Mouse (Mus musculus) forebrain, embryonic 11.5 days (tissue): Measurements from ENCODE around the gene Adk. TPM values are rescaled to one million over a fixed set of nuclear protein-coding genes. Genes with fewer than 3 reads are reported as not detected.

Experiments
- ATAC-seq: fragments of 200-750 bp; cut with Nextera tagmentation; replicated peaks from 2 replicates; pipeline ENCODE4 v1.8.0; 2017; ENCODE audit warnings: moderate TSS enrichment; ENCODE audit not compliant: low FRiP score
- DNase-seq: peaks from one replicate; pipeline ENCODE4 v3.0.0-alpha.2; 2017; ENCODE audit warnings: low spot score
- H3K27ac ChIP-seq: fragments of 300-500 bp; sonication (generic); 2 replicates; pipeline ENCODE4 v1.5.1; 2014; ENCODE audit warnings: low read depth, low read length
- H3K27me3 ChIP-seq: fragments of 300-500 bp; sonication (generic); 2 replicates; pipeline ENCODE4 v1.6.1; 2014; ENCODE audit warnings: mild to moderate bottlenecking, low read length, mixed read lengths; ENCODE audit not compliant: control insufficient read depth, insufficient read depth
- H3K36me3 ChIP-seq: fragments of 300-500 bp; sonication (generic); 2 replicates; pipeline ENCODE4 v1.6.1; 2014; ENCODE audit warnings: mild to moderate bottlenecking, low read length, moderate library complexity, mixed read lengths; ENCODE audit not compliant: control insufficient read depth, insufficient read depth
- H3K4me1 ChIP-seq: fragments of 300-500 bp; sonication (generic); replicated peaks from 2 replicates; pipeline ENCODE4 v1.6.1; 2014; ENCODE audit warnings: low read length, mixed read lengths; ENCODE audit not compliant: control insufficient read depth, insufficient read depth
- H3K4me2 ChIP-seq: fragments of 300-500 bp; sonication (generic); 2 replicates; pipeline ENCODE4 v1.6.1; 2014; ENCODE audit warnings: low read depth, mild to moderate bottlenecking, low read length, moderate library complexity, mixed read lengths; ENCODE audit not compliant: severe bottlenecking
- H3K4me3 ChIP-seq: fragments of 300-500 bp; sonication (generic); 2 replicates; pipeline ENCODE4 v1.5.1; 2014; ENCODE audit warnings: low read depth, low read length
- H3K9ac ChIP-seq: fragments of 300-500 bp; sonication (generic); 2 replicates; pipeline ENCODE4 v1.6.1; 2014; ENCODE audit warnings: low read length
- H3K9me3 ChIP-seq: fragments of 300-500 bp; sonication (generic); 2 replicates; pipeline ENCODE4 v1.6.1; 2016; ENCODE audit warnings: low read length, mixed read lengths; ENCODE audit not compliant: control insufficient read depth
- WGBS: fragments of 180-500 bp; shearing (Covaris S2); extraction: QIAGEN DNeasy Blood & Tissue Kit; methylation state at CpG from one replicate; pipeline ENCODE4 v1.1.7; 2014; 5-methylcytosine and 5-hydroxymethylcytosine counted together
- polyA plus RNA-seq: library from polyadenylated mRNA; unstranded; fragments of >200 nt; fragmentation: Nextera tagmentation; extraction: Ambion mirVana; gene quantifications from 2 replicates; pipeline ENCODE4 v1.2.1, GENCODE M21; 2014

Adk gene
- polyA plus RNA-seq, 1 experiment from 2014 or later, result 138 TPM

DNA sequence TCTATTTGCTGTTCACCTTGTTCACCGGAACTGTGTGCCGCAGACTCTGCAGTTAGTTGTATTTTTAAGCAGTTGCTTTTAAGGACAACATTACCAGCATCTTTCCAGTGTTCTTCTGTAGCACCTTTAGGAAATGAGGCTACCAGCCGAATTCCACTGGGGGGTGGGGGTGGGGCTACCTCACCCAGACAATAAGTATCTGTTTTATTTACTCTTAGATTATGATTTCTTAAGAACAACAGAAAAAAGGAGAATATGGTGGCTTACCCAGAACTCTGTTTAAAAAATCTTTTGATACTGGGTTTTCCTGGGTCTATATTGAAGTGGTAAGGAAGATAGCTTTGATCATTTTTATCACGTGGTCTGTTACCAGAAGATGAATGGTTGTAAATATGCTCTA is 18.1 kb upstream of the Adk start:
- Histone ChIP-seq H3K4me1 (no peaks in the 10 kb centered on the region), H3K4me2 (no peak overlapping the region), H3K9ac (no peak overlapping the region), H3K36me3 (no peaks in the 10 kb centered on the region; the same call in 1 of the 2 replicates), H3K27me3 (no peaks in the 10 kb centered on the region), H3K27ac (no peak overlapping the region), H3K4me3 (no peak overlapping the region), H3K9me3 (no peaks in the 10 kb centered on the region)
- no peak for DNase-seq
- ATAC-seq, result no peak
- 93% methylated on average over 4 of the region's 4 CpGs for WGBS

DNA sequence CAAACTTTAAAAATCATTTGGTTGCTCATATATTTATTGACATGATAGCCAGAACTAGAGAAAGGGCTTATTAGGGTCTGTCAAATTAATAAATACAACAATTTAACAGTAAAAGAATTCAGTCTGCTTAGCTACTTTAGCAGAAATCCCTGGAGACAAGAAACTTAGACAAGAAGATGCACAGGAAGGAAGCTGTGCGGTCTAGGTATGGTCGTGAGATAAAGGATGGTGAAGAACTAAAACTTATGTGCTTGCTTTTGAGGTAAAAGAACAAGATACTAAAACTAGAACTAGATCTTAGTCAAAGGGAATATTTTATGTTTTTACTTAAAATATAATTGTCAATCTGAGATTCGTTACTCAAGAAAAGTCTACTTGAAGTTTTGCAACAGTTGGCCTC is 17.6 kb upstream of the Adk start:
- H3K27ac ChIP-seq, result no peak overlapping the region
- WGBS, result 94% methylated on average over 3 of the region's 3 CpGs
- no peaks in the 10 kb centered on the region for H3K9me3 ChIP-seq
- H3K4me3 ChIP-seq, result no peak overlapping the region
- no peaks in the 10 kb centered on the region for H3K4me1 ChIP-seq
- DNase-seq, result no peak
- H3K27me3 ChIP-seq, result no peaks in the 10 kb centered on the region
- no peak overlapping the region for H3K4me2 ChIP-seq
- H3K36me3 ChIP-seq, result no peaks in the 10 kb centered on the region; the same call in 1 of the 2 replicates
- no peak overlapping the region for H3K9ac ChIP-seq
- no peak for ATAC-seq

DNA sequence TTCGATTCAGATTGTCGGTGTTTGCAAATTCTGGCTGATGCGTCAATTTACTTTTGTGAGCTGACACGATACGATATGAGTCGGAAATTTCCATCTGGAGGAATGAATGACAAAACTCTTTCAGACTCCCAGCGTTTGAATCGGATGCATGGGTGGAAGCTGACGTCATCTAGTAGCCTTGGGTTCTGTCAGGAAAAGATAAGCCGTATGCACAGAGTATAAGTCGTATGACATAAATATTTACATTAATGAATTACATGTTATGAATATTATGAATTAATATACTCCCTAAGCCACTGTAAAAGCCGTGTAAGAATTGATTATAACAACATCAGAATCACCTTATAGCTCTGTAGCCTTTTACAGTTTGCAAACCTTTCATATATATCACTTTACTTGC is 13.3 kb upstream of the Adk start:
- no peak for DNase-seq
- H3K27ac ChIP-seq, result no peak overlapping the region
- H3K4me1 ChIP-seq, result no peaks in the 10 kb centered on the region
- WGBS, result 93% methylated on average over 12 of the region's 12 CpGs
- no peak for ATAC-seq
- no peaks in the 10 kb centered on the region for H3K9me3 ChIP-seq
- no peaks in the 10 kb centered on the region; the same call in 1 of the 2 replicates for H3K36me3 ChIP-seq
- no peak overlapping the region for H3K4me3 ChIP-seq
- H3K4me2 ChIP-seq, result no peak overlapping the region
- no peaks in the 10 kb centered on the region for H3K27me3 ChIP-seq
- H3K9ac ChIP-seq, result no peak overlapping the region

DNA sequence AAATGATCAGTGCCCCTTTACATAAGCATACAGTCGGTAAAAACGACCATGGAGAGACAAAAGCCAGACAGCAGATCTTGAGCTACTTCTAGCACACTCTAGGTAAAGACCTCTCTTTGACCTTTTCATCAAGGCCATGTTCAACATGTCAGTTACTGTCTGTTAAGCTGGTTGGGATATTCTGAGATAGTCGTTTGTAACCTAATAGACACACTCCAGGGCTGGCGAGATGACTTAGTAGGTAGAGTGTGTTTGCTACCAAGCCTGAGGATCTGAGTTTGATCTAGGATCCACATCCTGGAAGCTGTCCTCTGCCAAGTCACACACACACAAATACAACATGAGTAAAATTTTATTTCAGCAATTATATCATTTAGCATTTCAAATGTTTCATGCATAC is 12.8 kb upstream of the Adk start:
- DNase-seq (no peak), ATAC-seq (no peak)
- 89% methylated on average over 4 of the region's 4 CpGs for WGBS
- no peaks in the 10 kb centered on the region for H3K9me3 ChIP-seq
- H3K36me3 ChIP-seq, result no peaks in the 10 kb centered on the region
- no peaks in the 10 kb centered on the region for H3K4me1 ChIP-seq
- no peak overlapping the region for H3K4me3 ChIP-seq
- no peak overlapping the region for H3K4me2 ChIP-seq
- H3K27ac ChIP-seq, result no peak overlapping the region
- no peak overlapping the region for H3K9ac ChIP-seq
- H3K27me3 ChIP-seq, result no peaks in the 10 kb centered on the region

DNA sequence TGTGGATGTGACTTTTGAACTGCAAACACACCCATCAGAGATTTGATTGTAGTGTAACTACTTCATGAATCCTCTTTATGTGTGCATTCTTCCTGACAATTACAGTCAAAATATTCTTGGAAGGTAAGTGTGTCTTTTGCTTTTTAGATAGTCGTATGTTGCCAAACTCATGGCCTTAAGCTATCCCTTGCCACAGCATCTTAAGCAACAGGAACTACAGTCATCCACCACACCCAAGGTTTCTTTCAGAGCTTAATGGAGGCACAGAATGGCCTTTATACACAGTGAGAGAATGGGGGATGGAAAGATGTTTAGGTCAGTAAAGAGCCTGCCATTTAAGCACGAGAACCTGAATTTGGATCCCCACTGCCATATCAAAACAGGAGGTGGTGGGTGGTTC is 4.5 kb upstream of the Adk start:
- H3K4me3 ChIP-seq, result no peak overlapping the region
- no peaks in the 10 kb centered on the region for H3K27me3 ChIP-seq
- no peaks in the 10 kb centered on the region for H3K36me3 ChIP-seq
- H3K27ac ChIP-seq, result no peak overlapping the region
- H3K9ac ChIP-seq, result no peak overlapping the region
- DNase-seq (no peak), ATAC-seq (no peak)
- 86% methylated on average over 2 of the region's 2 CpGs for WGBS
- H3K9me3 ChIP-seq, result no peaks in the 10 kb centered on the region; the same call in 1 of the 2 replicates
- no peak overlapping the region for H3K4me2 ChIP-seq
- H3K4me1 ChIP-seq, result no peaks in the 10 kb centered on the region

DNA sequence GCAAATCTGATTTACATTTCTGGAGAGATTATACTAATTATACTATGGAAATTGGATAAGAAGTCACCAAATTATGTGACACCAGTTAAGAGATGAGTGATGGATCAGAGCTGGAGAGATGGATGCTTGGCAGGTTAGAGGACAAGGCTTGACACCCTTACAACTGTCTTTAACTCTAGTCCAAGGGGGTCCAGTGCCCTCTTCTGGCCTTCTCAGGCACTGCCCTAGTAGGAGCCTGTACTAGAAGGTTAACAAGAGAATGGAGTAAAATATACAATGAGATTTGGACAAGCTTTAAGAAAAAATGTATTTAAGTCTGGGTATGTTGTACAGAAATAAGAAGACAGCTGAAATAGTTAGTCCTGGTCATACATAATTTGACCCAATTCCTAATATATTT is 3.5 kb upstream of the Adk start:
- no peaks in the 10 kb centered on the region for H3K36me3 ChIP-seq
- no peak for DNase-seq
- no peaks in the 10 kb centered on the region for H3K27me3 ChIP-seq
- H3K4me1 ChIP-seq, result no peaks in the 10 kb centered on the region
- no peak overlapping the region for H3K9ac ChIP-seq
- no peak for ATAC-seq
- no peak overlapping the region for H3K4me2 ChIP-seq
- H3K27ac ChIP-seq, result no peak overlapping the region
- H3K4me3 ChIP-seq, result no peak overlapping the region
- H3K9me3 ChIP-seq, result no peaks in the 10 kb centered on the region; the same call in 1 of the 2 replicates

DNA sequence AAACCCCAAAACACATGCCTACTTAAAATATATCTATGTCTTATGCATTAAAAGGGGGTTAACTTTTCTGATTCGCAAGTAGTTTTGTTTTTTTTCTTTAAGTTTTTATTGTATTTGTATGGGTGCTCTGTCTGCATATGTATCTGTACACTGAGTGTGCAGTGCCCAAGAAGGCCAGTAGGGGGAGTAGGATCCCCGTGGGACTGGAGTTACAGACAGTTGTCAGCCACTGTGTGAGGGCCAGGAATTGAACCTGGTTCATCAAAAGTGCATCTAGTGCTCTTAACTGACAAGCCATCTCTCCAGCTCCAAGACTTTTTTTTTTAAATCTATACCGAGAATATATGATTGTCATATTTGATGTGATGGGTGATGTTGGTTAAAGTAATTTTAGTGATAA is 1.6 kb upstream of the Adk start:
- Histone ChIP-seq H3K27me3 (no peaks in the 10 kb centered on the region), H3K9me3 (no peaks in the 10 kb centered on the region; the same call in 1 of the 2 replicates), H3K4me2 (no peak overlapping the region), H3K9ac (no peak overlapping the region), H3K4me1 (no peaks in the 10 kb centered on the region), H3K27ac (no peak overlapping the region), H3K4me3 (no peak overlapping the region), H3K36me3 (no peaks in the 10 kb centered on the region)
- no peak for ATAC-seq
- 75% methylated on average over 3 of the region's 3 CpGs for WGBS
- no peak for DNase-seq

DNA sequence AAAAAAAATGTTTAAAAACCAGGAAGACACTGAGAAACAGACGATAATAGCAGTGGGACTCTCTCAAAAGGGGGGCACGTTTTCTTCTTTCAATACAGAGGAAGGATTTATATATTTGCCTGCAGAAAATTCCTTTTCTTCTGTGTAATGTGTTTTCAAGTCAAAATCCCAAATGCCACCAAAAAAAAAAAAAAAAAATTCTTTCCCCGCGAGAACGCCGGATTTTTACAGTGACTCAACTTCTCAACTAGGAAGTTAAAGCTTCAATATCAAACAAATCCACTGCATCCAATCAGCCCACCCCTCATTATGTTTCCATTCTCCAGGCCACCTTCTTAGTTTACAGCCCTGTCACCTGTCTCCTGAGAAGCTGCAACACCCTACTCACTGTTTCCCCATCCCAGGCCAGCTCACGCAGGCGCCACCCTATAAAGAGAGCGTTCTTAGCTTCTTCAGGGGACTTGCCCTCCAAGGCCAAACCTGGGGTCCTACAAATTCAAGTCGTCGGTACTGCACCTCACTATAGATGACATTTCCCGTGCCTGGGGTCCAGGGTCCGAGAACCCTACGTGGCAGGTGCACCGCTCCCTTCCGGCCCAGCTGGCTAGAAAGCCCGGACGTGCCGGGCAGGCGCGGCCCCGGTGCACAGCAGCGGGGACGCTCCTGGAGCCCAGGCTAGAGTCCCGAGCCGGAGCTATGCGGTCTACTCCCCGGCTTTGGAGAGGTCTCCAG is 828 bp upstream of the Adk start:
- no peaks in the 10 kb centered on the region; the same call in 1 of the 2 replicates for H3K9me3 ChIP-seq
- 10% methylated on average over 28 of the region's 28 CpGs for WGBS
- H3K27me3 ChIP-seq, result no peaks in the 10 kb centered on the region
- DNase-seq (no peak), ATAC-seq (0 out of 2 replicates have a peak, but pooled peaks have one; percentile 3)
- H3K4me2 ChIP-seq, result peak overlapping the region; percentile 92
- H3K4me1 ChIP-seq, result no peaks in the 10 kb centered on the region
- H3K27ac ChIP-seq, result peak overlapping the region; percentile 86; the same call in 1 of the 2 replicates
- peak overlapping the region; percentile 84 for H3K4me3 ChIP-seq
- H3K36me3 ChIP-seq, result no peaks in the 10 kb centered on the region
- H3K9ac ChIP-seq, result peak overlapping the region; percentile 86

DNA sequence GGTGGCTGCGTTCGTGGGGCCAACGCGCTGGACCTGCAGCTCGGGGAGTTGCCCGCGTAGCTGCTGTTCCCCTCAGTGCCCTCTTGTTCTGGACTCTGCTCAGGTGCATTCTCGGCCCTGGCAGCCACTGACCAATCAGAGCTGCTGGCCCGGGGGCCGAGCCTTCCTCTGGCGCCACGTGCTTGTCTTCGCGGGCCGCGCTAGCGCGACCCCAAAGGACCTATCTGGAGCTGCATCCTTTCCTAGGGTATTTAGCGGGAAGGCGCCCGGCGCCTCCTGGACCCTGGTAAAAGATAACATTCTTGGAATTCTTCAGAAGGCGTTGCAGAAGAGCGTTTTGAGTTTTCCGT is 382 bp downstream of the Adk start:
- 0% methylated on average over 25 of the region's 25 CpGs for WGBS
- no peaks in the 10 kb centered on the region; the same call in 1 of the 2 replicates for H3K9me3 ChIP-seq
- no peaks in the 10 kb centered on the region for H3K27me3 ChIP-seq
- H3K36me3 ChIP-seq, result no peaks in the 10 kb centered on the region
- H3K4me3 ChIP-seq, result peak overlapping the region; percentile 84
- ATAC-seq (peak; percentile 85), DNase-seq (peak; percentile 89)
- H3K9ac ChIP-seq, result peak overlapping the region; percentile 86
- no peaks in the 10 kb centered on the region for H3K4me1 ChIP-seq
- H3K4me2 ChIP-seq, result peak overlapping the region; percentile 92
- H3K27ac ChIP-seq, result peak overlapping the region; percentile 77
